Mouse (Mus musculus): ENCODE measurements around the gene Ddx58. TPM values are rescaled to one million over a fixed set of nuclear protein-coding genes. Genes with fewer than 3 reads are reported as not detected.

Gene Ddx58
- total and polyA plus RNA-seq, 2 experiments from 2014 or later = 3.0 to 6.4 TPM

GRCm38 (mm10) chr4:40202205-40202604 is 37.4 kb downstream of the Ddx58 start:
- ATAC-seq (ENCODE audit: low FRiP score) = no peak
- no peak overlapping the region for H3K27ac ChIP-seq (ENCODE audit: low read depth, low read length)
- WGBS = 99% methylated on average over 6 of the region's 6 CpGs
- no peaks in the 10 kb centered on the region for H3K4me1 ChIP-seq (ENCODE audit: insufficient read depth, low read length)
- DNase-seq (ENCODE audit: low spot score) = no peak
- H3K4me3 ChIP-seq (ENCODE audit: low read depth, low read length) = no peak overlapping the region
- no peak overlapping the region for H3K4me2 ChIP-seq (ENCODE audit: low read depth, low read length, poor library complexity, severe bottlenecking)
- peaks cover 26% of the 10 kb centered on the region for H3K36me3 ChIP-seq (ENCODE audit: insufficient read depth, low read length)
- H3K27me3 ChIP-seq (ENCODE audit: insufficient read depth, low read length) = no peaks in the 10 kb centered on the region
- H3K9me3 ChIP-seq (ENCODE audit: low read length) = no peaks in the 10 kb centered on the region
- H3K9ac ChIP-seq (replicated peaks; ENCODE audit: low read length, poor library complexity, severe bottlenecking) = no peak overlapping the region
- TF ChIP-seq CTCF (IDR thresholded peaks at IDR 0.05) = no peak

GRCm38 (mm10) chr4:40195336-40195735 is 44.3 kb downstream of the Ddx58 start:
- Histone ChIP-seq H3K36me3 (ENCODE audit: insufficient read depth, low read length) (peaks cover 49% of the 10 kb centered on the region), H3K9me3 (ENCODE audit: low read length) (no peaks in the 10 kb centered on the region), H3K4me1 (ENCODE audit: insufficient read depth, low read length) (no peaks in the 10 kb centered on the region), H3K27me3 (ENCODE audit: insufficient read depth, low read length) (no peaks in the 10 kb centered on the region), H3K4me3 (ENCODE audit: low read depth, low read length) (no peak overlapping the region), H3K27ac (ENCODE audit: low read depth, low read length) (no peak overlapping the region), H3K4me2 (ENCODE audit: low read depth, low read length, poor library complexity, severe bottlenecking) (no peak overlapping the region), H3K9ac (replicated peaks; ENCODE audit: low read length, poor library complexity, severe bottlenecking) (no peak overlapping the region)
- ATAC-seq (ENCODE audit: low FRiP score) (no peak), DNase-seq (ENCODE audit: low spot score) (no peak)
- 85% methylated on average over 2 of the region's 2 CpGs for WGBS
- TF ChIP-seq CTCF (IDR thresholded peaks at IDR 0.05) = no peak

- no peak overlapping the region for H3K9ac ChIP-seq (replicated peaks; ENCODE audit: low read length, poor library complexity, severe bottlenecking)
- H3K4me1 ChIP-seq (ENCODE audit: insufficient read depth, low read length) = no peaks in the 10 kb centered on the region
- H3K36me3 ChIP-seq (ENCODE audit: insufficient read depth, low read length) = peaks cover 60% of the 10 kb centered on the region
- no peaks in the 10 kb centered on the region for H3K27me3 ChIP-seq (ENCODE audit: insufficient read depth, low read length)
- H3K27ac ChIP-seq (ENCODE audit: low read depth, low read length) = no peak overlapping the region
- no peak overlapping the region for H3K4me3 ChIP-seq (ENCODE audit: low read depth, low read length)
- 69% methylated on average over 9 of the region's 9 CpGs for WGBS
- TF ChIP-seq CTCF (IDR thresholded peaks at IDR 0.05) = no peak
- no peak overlapping the region for H3K4me2 ChIP-seq (ENCODE audit: low read depth, low read length, poor library complexity, severe bottlenecking)
- no peak for DNase-seq (ENCODE audit: low spot score)
- ATAC-seq (ENCODE audit: low FRiP score) = no peak
- H3K9me3 ChIP-seq (ENCODE audit: low read length) = no peaks in the 10 kb centered on the region
Measured at GRCm38 (mm10) chr4:40193461-40193860, 46.2 kb downstream of the Ddx58 start.

- no peak for ATAC-seq (ENCODE audit: low FRiP score)
- 75% methylated on average over 2 of the region's 2 CpGs for WGBS
- no peak for DNase-seq (ENCODE audit: low spot score)
- H3K4me3 ChIP-seq (ENCODE audit: low read depth, low read length) = no peak overlapping the region
- no peaks in the 10 kb centered on the region for H3K4me1 ChIP-seq (ENCODE audit: insufficient read depth, low read length)
- H3K9ac ChIP-seq (replicated peaks; ENCODE audit: low read length, poor library complexity, severe bottlenecking) = no peak overlapping the region
- H3K9me3 ChIP-seq (ENCODE audit: low read length) = no peaks in the 10 kb centered on the region
- no peak for TF ChIP-seq CTCF (IDR thresholded peaks at IDR 0.05)
- peaks cover 59% of the 10 kb centered on the region for H3K36me3 ChIP-seq (ENCODE audit: insufficient read depth, low read length)
- H3K4me2 ChIP-seq (ENCODE audit: low read depth, low read length, poor library complexity, severe bottlenecking) = no peak overlapping the region
- no peaks in the 10 kb centered on the region for H3K27me3 ChIP-seq (ENCODE audit: insufficient read depth, low read length)
- H3K27ac ChIP-seq (ENCODE audit: low read depth, low read length) = no peak overlapping the region
Measured at GRCm38 (mm10) chr4:40192246-40192645, 47.4 kb downstream of the Ddx58 start.

- 88% methylated on average over 7 of the region's 7 CpGs for WGBS
- Histone ChIP-seq H3K4me2 (ENCODE audit: low read depth, low read length, poor library complexity, severe bottlenecking) (no peak overlapping the region), H3K4me1 (ENCODE audit: insufficient read depth, low read length) (no peaks in the 10 kb centered on the region), H3K4me3 (ENCODE audit: low read depth, low read length) (no peak overlapping the region), H3K9me3 (ENCODE audit: low read length) (no peaks in the 10 kb centered on the region), H3K27ac (ENCODE audit: low read depth, low read length) (no peak overlapping the region), H3K9ac (replicated peaks; ENCODE audit: low read length, poor library complexity, severe bottlenecking) (no peak overlapping the region), H3K27me3 (ENCODE audit: insufficient read depth, low read length) (no peaks in the 10 kb centered on the region), H3K36me3 (ENCODE audit: insufficient read depth, low read length) (peaks cover 71% of the 10 kb centered on the region)
- TF ChIP-seq CTCF (IDR thresholded peaks at IDR 0.05) = no peak
- DNase-seq (ENCODE audit: low spot score) (no peak), ATAC-seq (ENCODE audit: low FRiP score) (no peak)
Measured at GRCm38 (mm10) chr4:40187956-40188355, 51.7 kb downstream of the Ddx58 start.

GRCm38 (mm10) chr4:40184470-40184869 is 55.2 kb downstream of the Ddx58 start:
- ATAC-seq (ENCODE audit: low FRiP score) = no peak
- no peak overlapping the region for H3K4me3 ChIP-seq (ENCODE audit: low read depth, low read length)
- H3K9ac ChIP-seq (replicated peaks; ENCODE audit: low read length, poor library complexity, severe bottlenecking) = no peak overlapping the region
- H3K4me1 ChIP-seq (ENCODE audit: insufficient read depth, low read length) = no peaks in the 10 kb centered on the region
- no peak for DNase-seq (ENCODE audit: low spot score)
- H3K27me3 ChIP-seq (ENCODE audit: insufficient read depth, low read length) = no peaks in the 10 kb centered on the region
- no peak overlapping the region for H3K27ac ChIP-seq (ENCODE audit: low read depth, low read length)
- WGBS = 83% methylated on average over 5 of the region's 5 CpGs
- no peaks in the 10 kb centered on the region for H3K9me3 ChIP-seq (ENCODE audit: low read length)
- no peak for TF ChIP-seq CTCF (IDR thresholded peaks at IDR 0.05)
- H3K4me2 ChIP-seq (ENCODE audit: low read depth, low read length, poor library complexity, severe bottlenecking) = no peak overlapping the region
- H3K36me3 ChIP-seq (ENCODE audit: insufficient read depth, low read length) = peaks cover 80% of the 10 kb centered on the region

Data from midbrain, postnatal 0 days (tissue).